Mouse (Mus musculus): ENCODE results near the gene Ccdc146.

GRCm38 (mm10) chr5:21378397-21378796 is 46.1 kb downstream of the Ccdc146 start:
- TF ChIP-seq POLR2A (IDR thresholded peaks at IDR 0.05; ENCODE audit: borderline replicate concordance, control insufficient read depth, low read depth, low read length) (no peak), CTCF (IDR thresholded peaks at IDR 0.05; ENCODE audit: control insufficient read depth, insufficient read depth, low read length) (no peak)

Measured in bone marrow, adult 2 months (tissue).